Mouse (Mus musculus): ENCODE measurements at regions not wholly inside any gene's neighbourhood (a gene's known extent, or its start where the extent isn't known, plus 50 kb on each side); places are given as distances from the start of the nearest gene placed in this dataset.
A peak's percentile ranks its signal among the peaks of the same experiment; 100 is the strongest.

- DNase-seq = no peak
Observed at GRCm38 (mm10) chr8:74153914-74154540, 718.9 kb upstream of the Isx start.

DNA sequence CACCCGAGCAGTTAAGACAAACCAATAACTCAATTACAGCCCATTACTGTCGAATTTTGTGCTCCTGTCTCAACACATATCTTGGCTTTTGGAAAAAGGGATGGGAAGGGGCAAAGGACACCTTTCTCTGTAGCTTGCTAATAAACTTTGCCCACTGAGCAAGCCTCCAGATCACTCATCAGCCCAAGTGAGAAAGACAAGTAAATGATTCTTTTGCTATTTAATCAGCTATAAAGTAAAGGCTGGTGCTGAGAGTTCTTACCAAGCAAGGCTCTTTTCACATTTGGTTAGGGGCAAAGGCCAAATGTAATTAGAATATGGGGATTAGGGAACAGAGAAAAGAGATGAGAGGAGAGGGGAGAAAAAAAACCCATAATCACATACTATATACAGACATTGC, 703.4 kb upstream of the Isx start:
- DNase-seq = no peak

GRCm38 (mm10) chr8:74170702-74171101, 702.3 kb upstream of the Isx start:
- no peak for DNase-seq

- DNase-seq = no peak
Observed at GRCm38 (mm10) chr8:74171113-74171512, 701.9 kb upstream of the Isx start.

DNA sequence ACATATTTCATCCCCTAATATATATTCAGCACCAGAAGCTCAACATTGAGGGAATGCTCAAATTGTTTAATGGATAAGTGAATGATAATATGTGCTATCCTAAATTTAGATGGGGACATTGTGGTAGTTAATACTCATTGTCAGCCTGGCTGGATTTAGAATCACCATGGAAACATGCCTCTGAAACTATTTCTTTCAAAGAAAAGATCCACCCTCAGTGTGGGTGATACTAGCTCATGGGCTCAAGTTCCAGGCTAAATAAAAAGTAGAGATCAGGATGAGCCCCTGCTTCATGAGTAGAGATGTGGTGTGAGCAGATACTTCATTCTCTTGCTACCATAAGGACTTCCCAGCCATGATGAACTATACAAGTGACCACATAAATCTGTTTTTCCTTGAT, 668.4 kb upstream of the Isx start:
- DNase-seq = peak; percentile 54

DNA sequence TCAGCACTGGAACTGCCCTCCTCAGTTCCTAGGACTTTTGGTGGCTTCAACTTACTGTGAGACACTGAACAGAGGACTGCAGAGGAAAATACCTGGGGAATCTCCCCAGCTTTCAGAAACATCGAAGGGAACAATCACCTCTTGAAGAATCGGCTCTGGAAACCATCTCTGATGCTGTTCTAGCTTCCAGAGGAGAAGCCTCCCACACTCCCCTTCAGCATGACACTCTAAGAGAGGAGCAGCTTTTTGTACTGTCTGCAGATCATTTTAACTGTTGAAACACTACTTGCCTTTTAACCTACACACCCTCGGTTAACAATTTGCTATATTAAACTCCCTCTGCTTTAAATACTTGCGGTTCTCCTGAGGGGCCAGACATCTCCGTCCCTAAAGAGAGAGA, 664.7 kb upstream of the Isx start:
- DNase-seq = no peak

- no peak for DNase-seq
Observed at GRCm38 (mm10) chr8:74216776-74217175, 656.2 kb upstream of the Isx start.

All from layer of hippocampus, adult 9-11 months (tissue).